Mouse (Mus musculus): ENCODE results near the gene Tmem19.
A peak's percentile ranks its signal among the peaks of the same experiment; 100 is the strongest.
"Not testable (repeated sequence)": the region's sequence is repeated elsewhere in the genome, so short reads cannot be mapped to it uniquely, and the experiment has no call there.

Gene Tmem19

DNA sequence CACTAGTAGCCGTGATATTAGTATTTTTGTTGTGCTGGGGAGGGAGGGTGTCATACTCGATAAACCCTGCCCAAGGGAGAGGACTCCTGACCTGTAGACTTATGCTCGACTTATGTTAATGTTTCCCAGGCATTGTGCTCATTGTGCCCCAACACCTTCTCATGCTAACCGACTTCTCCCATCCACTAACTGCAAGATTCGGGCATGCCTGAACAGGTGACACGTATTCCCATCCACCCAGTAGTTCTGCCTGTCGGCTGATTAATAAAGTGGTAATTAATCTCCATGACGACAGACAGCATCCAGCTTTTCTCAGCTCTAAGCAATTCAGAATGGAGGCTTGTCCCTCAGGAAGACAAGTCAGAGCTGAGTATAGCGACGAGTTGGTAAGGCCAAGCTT, 13.3 kb downstream of the Tmem19 start:
- DNase-seq (ENCODE audit: low read depth, low spot score): no peak

DNA sequence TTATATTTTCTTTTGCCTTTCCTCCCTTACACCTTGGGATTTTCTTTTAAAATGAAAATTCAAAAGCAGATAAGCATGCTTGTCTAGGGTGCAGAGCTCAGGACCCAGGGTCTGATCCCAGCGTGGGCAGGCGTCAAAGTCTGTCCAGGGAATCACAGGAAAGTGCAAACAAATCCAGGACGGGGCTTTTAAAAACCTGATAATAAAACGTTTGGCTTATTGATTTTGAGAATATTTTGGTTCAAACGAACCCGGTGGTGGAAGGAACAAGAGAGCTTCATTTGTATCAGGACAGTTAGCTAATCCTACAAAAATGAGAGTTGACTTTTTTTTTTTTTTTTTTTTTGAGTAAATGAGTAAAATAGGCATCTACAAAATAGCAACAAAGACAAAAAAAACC, 14.2 kb downstream of the Tmem19 start:
- no peak for DNase-seq (ENCODE audit: low read depth, low spot score)

DNA sequence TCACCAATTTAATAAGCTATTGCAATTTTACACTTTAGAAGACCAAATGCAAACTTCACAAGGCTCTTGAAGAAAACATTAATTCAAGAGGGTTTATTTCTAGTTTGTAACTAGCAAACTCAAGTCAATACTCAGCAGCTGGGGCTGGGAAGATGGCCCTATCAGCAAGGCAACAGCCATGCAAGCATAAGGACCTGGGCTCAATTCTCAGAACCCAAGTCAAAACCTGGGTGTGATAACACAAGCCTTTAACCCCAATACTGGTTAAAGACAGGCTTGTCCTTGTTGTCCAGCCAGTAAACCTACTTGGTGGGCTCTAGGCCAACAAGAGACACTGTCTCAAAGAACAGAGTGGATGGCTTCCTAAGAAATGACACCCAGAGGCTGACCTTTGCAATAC, 15.9 kb downstream of the Tmem19 start:
- no peak for DNase-seq (ENCODE audit: low read depth, low spot score)

DNA sequence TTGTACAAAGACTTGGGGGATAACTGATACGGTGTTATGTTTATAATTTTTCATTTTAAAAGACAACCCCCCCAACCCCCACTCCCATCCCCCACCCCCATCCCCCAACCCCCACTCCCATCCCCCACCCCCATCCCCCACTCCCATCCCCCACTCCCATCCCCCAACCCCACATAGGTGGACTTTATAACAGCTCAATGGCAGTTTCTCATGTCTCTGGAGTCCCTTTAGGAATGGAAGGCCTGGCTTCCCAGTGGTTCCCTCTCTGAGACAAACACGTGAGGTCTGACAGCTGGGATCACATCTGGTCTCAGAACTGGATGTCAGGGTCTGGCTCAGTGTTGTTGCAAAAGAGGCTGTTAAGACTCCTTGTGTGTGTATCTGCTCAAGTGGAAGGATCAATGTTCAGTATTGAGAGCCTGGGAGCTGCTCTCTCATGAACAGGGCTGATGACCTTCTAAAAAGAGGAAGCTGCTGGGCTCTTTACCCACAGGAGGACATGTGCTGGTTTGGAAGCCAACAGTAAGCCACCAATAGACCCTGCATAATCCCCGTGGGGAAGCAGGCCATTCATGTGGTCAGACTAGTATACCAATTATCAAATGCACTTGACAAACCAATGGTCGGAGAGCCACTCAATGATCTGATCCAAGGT, 19.4 kb downstream of the Tmem19 start:
- no peak for DNase-seq (ENCODE audit: low read depth, low spot score)

DNA sequence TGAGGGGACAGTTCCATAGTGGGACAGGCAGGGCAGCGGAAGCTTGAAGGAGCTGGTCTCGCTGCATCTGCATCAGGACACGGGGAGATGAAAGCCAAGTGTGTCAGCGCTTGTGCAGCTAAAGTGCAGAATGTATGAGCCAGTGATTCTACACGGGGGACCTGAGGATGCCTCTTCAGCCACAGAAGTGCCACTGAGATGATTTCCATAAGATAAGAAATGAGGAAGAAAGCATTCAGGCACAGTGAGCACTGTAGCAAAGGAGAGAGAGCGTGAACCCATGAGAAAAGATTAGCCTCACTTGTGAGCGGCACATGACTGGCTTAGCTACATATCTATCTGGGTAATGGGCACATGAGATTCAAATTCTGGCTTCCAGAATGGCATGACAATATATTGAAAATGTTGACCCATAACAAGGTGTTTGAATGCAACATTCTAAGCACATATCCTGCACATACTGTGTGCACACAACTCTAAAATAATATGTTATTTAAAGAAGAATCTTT, 22.4 kb downstream of the Tmem19 start:
- no peak for DNase-seq (ENCODE audit: low read depth, low spot score)

DNA sequence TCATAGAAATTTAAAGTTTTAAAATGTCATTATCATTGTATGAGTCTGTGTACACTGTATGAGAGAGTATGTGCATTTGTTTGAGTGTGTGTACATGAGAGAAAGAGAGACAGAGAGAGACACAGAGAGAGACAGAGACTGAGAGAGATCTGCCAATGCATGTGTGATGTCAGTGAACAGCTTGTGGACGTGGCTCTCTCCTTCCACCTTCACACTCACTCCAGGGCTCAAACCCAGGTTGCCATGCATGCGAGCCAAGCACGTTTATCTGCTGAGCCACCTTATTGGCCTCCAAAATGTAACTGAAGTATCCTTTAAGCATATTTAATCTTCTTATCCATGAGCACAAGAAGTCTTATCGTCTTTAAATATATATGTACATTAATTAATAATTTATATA, 25.4 kb downstream of the Tmem19 start:
- no peak for DNase-seq (ENCODE audit: low read depth, low spot score)

DNA sequence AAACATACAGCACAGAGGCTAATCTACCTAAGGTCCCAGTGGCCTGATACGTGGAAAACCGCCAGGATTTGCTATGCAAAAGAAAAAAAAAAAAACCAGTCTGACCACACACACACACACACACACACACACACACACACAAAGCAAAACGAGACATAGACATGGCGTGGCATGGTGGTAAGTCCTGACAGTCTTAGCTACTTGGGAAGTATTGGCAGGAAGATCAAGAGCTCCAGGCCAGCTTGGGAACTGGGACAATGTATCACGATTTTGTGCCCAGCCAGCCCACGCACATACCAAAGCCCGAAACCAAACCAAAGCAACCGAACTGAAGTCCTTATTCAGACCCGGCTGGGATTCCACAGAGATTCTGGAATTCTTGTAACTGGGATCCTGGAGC, 28.8 kb downstream of the Tmem19 start:
- peak; percentile 68 for DNase-seq (ENCODE audit: low read depth, low spot score)

DNA sequence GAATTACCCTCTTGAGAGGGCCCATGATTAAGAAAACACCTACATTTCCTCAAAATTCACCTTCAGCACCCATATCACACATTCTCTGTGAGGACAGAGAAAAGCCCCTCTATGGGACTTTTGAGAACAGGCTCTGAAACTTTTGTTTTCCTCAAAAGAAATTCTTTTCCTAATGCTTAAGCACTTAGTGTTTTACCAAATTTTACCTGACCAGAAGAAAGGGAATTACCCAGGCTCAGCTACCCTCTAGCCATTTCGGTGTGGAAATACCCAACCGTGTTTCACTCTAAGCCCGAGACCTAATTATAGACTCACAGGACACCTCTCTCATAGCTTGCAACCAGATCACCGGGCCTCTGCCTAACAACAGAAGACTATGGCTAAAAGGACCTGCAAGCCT, 29.3 kb downstream of the Tmem19 start:
- DNase-seq (ENCODE audit: low read depth, low spot score): peak; percentile 36

DNA sequence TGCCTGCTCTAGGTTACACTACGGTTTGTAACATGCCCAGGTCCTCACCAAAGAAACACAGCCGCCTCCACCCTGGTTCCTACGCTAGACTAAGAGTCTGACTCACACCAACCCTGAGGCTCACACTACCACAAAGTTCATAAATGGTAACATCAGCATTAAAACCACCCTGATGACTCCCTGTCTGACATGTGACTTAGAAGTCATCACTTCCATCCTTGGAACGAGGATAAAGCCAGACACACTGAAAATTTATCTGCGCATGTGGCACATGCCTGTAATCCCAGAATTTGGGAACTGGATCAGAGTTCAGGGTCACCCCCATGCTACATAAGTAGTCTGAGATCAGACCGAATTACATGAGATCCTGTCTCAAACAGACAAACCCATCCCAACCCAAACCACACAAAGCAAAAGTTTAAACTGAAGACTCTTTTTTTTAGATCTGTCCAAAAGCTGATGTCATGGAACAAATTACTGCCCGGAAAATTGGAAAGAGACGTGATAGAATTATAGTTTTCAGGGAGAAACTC, 29.8 kb downstream of the Tmem19 start:
- DNase-seq (ENCODE audit: low read depth, low spot score): peak; percentile 95

DNA sequence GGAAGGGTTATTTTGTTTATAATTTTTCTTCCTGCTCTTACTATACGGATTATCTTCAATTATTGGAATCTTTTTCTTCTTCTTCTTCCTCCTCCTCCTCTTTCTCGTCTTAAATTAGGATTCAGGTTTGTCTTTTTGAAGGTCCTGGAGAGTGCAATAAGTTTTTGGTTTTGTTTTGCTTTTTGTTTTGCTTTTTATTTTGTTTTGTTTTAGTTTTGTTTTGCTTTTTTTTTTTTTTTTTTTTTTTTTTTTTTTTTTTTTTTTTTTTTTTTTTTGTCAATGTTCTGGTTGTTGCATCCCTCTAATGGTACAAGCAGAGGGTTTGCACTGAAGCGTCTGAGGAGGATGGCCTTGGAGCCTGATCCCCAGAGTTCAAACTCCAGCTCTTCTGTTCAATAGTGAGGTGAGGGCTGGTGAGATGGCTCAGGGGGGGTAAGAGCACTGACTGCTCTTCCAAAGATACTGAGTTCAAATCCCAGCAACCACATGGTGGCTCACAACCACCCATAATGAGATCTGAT, 33.2 kb downstream of the Tmem19 start:
- DNase-seq (ENCODE audit: low read depth, low spot score): peak; percentile 44

DNA sequence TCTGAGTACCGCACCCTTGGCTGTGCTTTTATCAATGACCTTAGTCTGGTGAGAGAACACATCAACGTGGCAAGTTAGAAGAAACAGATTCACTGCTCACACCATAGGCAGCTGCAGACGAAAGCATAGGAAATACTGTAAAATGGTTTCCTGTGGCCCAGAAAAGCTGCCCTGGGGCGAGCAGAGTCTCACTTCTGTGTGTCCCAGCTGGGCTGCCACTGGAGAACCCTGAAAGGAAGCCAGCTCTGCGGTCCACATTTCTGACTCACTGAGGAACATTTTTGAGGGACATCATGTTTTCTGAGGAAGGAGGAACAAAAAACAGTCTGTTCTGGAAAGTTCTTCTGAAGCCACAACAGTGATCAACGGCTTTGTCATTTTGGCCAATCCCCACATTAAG, 33.8 kb downstream of the Tmem19 start:
- DNase-seq (ENCODE audit: low read depth, low spot score): peak; percentile 97

DNA sequence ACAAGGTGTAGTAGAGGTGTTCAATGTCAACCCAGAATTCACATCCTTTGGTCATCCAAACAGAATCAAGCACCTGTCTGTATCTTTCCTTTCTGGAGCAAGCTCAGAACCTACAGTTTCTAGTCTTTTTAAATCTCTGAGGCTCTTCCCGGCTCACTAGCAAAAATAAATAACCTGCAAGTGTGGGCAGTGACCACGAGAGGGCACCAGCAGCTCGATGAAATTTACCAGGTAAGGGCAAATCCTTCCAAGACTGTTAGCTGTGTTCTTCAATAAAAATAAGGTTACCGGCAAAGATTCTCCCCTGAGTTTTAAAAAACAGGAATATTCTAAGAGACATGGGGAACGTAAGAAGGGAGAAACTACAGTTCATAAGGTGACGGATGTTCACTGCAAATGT, 39.0 kb downstream of the Tmem19 start:
- peak; percentile 82 for DNase-seq (ENCODE audit: low read depth, low spot score)

DNA sequence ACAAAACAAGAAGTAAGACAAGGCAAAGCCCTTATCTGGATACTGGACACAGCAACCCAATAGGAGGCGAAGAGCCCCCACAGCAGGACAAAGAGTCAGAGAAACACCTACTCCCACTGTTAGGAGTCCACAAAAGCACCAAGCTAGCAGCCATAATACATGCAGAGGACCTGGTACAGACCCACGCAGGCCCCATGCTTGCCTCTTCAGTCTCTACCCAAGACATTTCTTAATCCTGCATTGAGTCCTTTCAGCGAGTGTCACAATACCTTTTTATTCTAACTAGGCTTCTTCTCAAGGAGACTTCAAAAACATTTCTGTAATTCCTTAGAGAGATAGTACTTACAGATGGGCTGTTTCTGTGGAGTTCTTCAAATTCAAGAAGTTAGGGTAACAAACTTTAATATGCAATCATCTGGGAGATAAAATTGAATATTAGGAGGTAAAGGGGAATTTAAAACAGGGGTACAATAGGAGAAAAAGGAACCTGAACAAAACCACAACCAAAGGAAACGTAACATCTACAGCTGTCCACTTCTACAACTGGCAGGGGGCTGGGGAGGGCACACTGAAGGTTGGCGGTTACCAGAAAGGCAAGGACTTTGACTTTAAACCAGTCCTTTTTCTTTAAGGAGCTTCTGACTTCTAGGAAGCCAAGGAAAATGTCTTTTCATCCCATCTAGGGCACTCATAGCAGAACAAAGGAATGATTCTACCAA, 40.8 kb downstream of the Tmem19 start:
- no peak for DNase-seq (ENCODE audit: low read depth, low spot score)

DNA sequence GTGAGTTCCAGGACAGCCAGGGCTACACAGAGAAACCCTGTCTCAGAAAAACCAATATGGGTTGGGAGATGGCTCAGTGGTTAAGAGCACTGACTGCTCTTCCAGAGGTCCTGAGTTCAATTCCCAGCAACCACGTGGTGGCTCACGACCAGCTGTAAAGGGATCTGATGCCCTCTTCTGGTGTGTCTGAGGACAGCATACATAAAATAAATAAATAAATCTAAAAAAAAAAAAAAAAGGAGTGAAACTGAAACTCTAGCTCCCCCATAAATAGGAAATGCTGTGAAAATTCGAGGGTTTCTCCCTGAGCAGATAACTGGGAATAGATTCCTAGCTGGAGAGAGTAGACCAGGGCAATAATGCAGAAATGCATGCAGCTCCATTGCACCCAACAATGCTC, 43.9 kb downstream of the Tmem19 start:
- DNase-seq (ENCODE audit: low read depth, low spot score): not testable (repeated sequence)

DNA sequence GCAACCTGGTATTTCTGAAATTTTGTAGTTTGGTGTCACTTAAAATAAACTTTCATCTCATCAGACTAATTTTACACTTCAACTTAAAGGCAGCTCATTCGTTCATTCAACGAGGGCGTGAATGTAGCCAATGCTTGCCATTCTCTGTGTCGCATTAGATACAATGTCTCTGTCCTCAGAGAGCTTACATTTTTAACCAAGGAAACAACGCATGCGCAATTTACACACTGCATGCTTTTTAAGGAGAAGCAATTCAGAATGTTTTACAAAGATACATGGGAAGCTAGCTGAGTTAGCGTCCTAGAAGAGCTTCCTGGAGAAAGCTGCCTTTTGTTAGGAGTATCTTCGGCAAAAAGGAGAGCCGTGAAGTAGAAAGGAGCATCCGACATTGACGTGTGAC, 46.0 kb downstream of the Tmem19 start:
- peak; percentile 39 for DNase-seq (ENCODE audit: low read depth, low spot score)

DNA sequence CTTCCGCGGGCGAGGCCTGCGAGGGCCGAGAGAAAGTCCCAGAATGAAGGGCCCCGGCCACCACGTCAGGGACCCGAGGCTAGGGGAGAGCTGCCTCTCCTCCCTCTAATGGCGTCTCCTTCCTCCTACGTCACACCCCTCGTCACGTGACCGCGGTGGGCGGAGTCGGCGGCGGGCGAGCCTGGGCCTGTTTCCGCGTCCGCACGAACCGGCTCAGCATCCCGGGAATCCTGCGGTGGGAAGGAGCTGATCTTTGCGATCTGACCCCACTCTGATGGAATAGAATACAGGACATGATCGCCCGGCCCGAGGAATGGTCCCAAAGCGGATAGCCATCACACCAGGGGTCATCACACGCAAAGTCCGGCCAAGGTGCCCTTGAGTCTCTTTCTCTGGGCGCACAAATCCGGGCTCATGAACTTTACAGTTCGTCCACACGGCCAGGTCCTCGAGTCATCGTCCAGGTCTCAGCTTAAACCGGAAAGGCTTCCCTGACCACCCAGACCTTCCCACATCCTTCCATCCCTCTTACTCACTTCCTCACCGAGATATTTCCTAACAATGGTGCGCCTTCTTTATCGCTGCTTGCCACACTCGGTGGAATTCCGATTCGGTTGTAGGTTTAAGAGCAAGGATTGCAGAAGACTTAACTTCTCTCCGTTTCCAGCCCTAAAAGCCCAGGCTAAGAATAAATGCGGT, 46.7 kb downstream of the Tmem19 start, which contains the start of gene Rab21:
Rab21 (minus strand) TSS at position 122 of the 699 bp plus-strand sequence.
- DNase-seq (ENCODE audit: low read depth, low spot score): peak; percentile 89

DNA sequence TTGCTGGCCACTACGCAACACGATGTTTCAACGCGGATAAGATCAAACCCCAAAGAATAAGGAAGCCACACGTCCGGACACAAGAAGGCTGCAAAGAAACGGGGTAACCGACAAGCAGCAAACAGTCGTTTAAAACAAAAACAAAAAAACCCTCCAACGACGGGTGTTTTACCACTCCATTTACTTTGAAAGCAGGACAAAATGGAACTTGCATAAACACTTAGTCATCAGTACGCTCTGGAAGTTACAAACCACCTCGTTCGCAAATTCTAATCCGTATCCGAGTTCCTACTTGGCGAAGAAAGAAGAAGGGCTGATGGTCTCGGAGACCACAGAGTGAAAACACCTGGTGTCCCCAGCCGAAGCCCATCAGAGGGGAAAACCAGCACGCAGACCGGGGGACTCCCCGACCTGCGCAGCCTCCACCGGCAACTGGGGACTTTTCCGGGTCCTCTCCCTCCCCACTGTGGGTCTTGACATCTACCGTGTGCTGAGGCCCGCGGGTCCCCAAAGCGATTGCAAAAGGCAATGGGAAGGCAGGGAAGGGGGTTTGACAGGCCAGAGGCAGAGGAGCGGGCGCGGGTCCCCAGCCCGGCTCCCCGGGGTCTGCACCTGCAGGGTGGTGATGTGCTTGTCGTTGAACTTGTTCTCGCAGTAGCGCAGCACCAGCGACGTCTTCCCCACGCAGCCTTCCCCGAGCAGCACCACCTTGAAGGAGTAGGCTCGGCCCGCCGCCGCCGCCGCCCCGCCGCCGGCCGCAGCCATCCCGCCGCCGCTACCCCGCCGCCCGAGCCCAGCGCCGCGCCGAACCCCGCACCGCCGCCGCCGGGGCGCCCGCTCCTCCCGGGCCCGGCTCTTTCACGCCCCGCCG, 47.5 kb downstream of the Tmem19 start:
- DNase-seq (ENCODE audit: low read depth, low spot score): peak; percentile 34

DNA sequence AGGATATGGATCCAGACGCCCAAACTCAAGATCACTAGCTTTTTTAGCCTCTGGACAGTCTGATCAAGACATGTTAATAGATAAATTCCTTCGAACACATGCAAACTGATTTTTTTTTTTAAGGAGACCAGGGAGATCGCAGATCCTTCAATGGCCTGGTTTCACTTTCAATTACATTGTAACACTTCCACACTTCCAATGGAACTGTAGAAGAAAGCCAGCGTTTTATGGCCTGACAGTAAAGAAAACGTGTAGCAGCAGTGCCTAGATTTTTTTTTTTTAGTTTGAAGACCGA, 48.1 kb downstream of the Tmem19 start:
- peak; percentile 47 for DNase-seq (ENCODE audit: low read depth, low spot score)

DNA sequence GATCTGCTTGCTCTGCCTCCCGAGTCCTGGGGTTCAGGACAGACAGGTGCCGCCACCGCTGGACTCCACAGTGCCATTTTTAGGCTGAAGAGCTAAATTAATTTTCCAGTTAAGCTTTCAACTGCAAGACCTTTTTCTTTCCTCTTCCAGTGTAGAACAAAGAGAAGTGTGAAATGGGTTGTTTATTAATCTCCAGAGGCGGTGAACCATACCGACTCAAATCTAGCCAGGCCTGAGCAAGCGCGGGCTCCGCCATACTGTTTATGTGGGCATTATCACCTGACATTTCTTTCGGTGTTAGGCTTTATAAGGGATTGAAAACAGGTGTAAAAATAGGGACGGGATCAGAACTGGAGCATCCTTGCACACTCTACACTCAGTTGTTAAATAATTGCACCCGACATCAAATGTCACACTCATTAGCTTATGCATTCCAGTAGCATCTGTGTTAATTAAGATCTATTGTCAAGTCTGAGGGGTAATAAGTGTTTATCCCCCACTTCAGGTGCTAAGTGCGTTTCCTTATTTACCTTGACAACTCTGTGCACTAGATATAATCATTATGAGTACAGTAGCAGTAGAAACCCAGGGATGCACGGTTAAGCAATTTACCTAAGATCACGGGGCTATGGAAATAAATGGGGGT, 48.5 kb downstream of the Tmem19 start:
- DNase-seq (ENCODE audit: low read depth, low spot score): no peak

DNA sequence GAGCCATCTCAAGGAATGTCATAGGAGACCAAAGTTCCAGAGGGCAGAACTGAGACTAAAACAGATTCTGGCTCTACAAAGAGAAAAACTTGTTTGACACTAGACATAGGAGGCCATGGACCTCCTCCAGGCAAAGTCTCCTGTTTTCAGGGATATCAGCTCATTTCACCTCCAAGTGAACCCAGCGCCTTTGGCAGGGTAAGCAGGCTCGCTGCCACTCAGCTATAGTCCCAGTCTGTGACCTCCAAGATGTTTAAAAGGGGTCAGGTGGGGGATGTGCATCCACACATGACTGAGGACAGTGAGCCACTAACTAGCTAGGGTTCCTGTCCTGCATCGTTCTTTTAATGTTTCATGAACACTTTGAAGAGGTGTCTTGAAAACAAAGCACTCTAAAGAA, 49.6 kb downstream of the Tmem19 start:
- no peak for DNase-seq (ENCODE audit: low read depth, low spot score)

DNA sequence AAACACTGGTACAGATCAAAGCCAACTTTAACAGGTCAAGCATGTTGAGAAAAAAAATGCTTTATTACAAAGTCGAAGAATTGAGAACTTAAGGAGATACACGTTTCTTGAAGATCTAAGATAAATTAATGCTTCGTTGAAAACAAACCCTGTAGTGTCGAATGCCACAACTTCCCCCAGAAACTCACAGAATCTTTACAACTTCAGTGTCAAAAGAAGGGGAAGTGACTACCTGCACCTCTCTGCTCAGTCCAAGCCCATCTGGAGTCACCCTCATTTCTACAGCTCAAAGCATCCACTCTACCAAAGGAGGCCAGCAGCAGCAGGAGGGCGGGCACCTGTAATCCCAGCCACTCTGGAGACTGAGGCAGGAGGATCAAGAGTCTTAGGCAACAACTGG, 50.1 kb downstream of the Tmem19 start:
- DNase-seq (ENCODE audit: low read depth, low spot score): no peak
